Mouse (Mus musculus) CD4-positive, CD25-positive, alpha-beta regulatory T cell, adult 2 months (primary cell): ENCODE measurements around the gene Gm47841.

ENCODE experiments used
- DNase-seq: peaks from one replicate; pipeline ENCODE4 v3.0.0-alpha.2; 2012; ENCODE audit warnings: low read depth, low spot score

Gene Gm47841

DNA sequence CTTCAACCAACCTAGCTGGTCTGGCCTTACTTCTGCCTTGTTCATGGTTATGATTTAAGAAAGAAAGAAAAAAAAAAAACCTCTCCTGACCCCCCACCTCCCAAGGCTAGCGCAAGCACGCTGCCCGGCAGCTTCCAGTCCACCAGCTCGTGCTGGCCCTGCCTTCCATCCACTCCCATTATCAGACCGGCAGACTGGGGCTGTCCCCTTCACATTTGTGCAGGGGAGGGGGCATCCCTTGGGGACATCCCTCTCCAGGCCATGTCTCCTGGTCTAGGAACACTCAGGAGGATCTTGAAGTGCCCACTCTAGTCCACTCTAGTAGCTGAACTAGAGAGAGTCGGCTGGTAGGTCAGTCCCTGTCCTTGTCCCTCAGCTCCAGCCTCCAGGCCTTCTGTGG is 2.7 kb downstream of the Gm47841 start:
- DNase-seq: no peak

GRCm38 (mm10) chr15:101042613-101043012 is 4.6 kb downstream of the Gm47841 start:
- peak; percentile 64 for DNase-seq

DNA sequence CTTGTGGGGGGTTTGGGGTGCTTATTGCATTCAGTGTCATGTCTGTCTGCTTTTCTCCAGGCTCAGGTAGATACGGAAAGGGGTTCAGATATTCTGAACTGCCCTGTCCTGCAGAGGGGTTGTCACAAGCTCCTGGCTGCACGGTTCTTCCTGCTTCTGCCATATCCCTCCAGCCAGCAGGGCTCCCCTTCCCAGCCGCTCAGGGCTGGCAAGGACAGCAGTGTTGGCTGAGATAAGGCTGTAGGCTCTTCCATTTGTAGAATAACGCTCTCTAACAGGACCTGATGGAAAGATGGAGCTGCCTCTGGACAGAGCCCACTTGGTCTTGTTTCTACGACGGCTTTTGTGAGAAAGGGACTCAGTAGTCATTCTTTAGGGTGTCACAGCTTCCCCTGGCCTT is 5.2 kb downstream of the Gm47841 start:
- DNase-seq: no peak

DNA sequence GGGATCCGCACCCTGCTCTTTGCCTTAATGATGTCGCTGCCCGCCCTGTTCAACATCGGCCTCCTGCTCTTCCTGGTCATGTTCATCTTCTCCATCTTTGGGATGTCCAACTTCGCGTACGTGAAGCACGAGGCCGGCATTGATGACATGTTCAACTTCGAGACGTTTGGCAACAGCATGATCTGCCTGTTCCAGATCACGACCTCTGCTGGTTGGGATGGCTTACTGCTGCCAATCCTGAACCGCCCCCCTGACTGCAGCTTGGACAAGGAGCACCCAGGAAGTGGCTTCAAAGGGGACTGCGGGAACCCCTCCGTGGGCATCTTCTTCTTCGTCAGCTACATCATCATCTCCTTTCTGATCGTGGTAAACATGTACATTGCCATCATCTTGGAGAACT is 7.5 kb downstream of the Gm47841 start:
- DNase-seq: peak; percentile 31

DNA sequence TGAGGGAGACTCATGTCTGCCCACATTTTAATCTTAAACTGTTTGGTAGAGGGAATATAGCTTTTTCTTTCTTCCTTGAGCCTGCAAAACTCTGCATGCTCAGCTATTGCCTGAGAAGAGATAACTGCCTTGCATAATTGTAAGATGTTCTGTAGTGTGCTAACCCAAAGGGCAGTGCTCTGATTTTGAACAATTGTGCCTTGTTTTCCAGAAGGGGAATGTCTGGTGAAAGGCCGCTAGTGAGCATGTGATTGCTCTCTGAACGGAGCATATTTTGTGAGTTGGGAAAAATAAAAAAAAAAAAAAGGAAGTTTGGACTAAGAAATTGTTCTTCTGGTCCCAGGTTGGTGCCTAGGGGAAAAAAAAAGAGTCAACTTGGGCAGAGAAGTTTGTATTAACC is 18.2 kb downstream of the Gm47841 start:
- no peak for DNase-seq

DNA sequence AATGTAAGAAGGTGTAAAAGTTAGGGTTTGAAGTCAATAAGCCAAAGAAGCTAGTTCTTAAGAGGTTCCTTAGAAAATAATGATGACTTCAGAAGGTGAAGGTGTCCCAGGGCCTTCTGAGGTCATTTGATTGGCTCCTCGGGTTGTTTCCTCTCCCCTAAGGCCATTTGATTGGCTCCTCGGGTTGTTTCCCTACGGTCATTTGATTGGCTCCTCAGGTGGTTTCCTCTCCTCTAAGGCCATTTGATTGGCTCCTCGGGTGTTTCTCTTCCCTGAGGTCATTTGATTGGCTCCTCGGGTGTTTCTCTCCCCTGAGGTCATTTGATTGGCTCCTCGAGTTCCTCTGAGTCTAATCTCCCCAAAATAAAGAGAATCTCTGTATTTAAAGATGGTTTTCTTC is 35.8 kb downstream of the Gm47841 start:
- no peak for DNase-seq

DNA sequence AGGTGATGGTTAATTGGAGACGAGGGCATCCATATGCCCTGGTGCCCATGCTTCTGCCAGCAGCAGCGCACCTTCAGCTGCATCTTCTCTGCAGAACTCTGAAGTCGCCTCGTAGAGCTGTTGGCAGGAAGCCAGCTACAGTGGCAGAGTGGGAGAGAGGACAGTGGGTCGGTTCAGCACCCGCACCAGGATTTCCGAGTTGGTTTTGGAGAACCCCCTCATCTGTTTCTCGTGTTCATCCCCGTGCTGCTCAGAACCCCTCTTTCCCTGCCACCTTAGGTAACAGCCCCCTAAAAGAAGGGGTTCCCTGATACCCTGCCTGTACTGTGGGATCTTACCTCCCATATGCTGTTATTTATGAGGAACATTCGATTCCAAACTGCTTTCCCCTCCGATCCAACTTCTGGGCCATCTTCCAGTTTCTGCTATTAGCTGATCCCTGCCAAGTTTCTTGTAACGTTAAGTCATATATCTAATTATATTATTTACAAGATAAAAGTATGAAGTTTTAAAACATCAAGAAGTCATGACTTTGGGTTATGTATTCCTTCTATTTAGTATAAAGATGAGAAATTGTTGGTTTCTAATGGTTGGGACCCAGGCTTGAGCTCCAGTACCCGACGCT is 38.7 kb downstream of the Gm47841 start:
- DNase-seq: no peak

GRCm38 (mm10) chr15:101007236-101007635 is 40.0 kb downstream of the Gm47841 start:
- peak; percentile 5 for DNase-seq

GRCm38 (mm10) chr15:101006251-101007040 is 40.8 kb downstream of the Gm47841 start:
- peak; percentile 30 for DNase-seq

DNA sequence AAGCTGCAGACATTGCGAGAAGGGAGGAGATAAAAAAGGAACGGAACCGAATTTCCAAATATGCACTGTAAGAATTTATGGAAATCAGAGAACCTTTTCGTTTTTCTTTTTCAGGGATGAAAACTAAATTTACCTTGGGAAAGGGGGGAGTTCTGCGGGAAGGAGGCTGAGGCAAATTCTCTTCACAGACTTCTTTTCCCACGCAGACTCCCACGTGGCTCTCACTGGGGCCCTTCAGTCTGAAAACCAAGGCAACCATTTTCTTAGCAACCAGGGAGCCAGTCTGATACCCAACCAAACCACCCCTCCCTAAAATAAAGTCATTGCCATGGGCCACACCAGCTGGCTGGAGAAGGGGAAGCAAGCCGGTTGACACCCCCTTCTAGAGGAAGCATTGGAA is 41.5 kb downstream of the Gm47841 start:
- DNase-seq: no peak

DNA sequence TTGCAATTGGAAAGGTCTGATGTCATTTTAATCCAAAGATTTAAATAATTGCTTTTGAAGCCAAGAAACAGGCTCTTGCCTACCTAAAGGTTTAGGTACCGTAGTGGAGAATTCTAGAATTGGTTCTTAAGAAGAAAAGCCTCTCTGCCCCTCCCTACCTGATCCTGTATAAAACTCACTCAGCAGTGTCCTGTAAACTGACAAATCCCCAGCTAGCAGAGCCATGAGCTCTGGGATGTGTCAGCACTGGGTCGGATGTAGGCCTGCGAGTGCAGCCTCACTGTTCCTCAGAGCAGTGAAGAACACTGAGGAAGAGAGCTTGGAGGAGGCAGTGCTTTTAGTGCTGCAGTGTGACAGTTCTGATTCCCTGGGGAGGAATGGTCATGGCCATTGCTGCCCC is 42.7 kb downstream of the Gm47841 start:
- no peak for DNase-seq

DNA sequence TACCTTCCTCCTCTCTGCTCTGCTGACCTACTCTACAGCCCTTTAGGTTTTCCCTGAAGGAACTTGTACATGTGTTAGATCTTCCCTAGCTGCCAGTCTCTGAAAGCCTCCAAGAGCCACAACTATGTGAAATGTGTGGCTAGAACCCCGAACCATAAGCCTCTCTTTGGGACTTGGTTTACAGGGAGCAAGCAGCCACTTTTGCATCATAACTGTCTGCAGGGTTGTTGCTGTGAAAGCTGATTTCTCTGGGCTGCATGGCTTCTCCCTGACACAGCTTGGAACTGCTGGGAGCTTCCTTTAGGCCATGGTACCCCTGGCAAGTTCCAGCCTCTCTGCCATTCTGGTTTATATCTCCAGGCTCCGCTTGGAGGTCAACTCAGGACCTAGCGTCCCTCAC is 44.7 kb downstream of the Gm47841 start:
- no peak for DNase-seq

- no peak for DNase-seq
Observed at GRCm38 (mm10) chr15:101001685-101002084, 45.5 kb downstream of the Gm47841 start.

- DNase-seq: peak; percentile 68
Observed at GRCm38 (mm10) chr15:100997090-100997489, 50.1 kb downstream of the Gm47841 start.
